Mouse (Mus musculus): ENCODE measurements around the gene Adipoq. TPM values are rescaled to one million over a fixed set of nuclear protein-coding genes. Genes with fewer than 3 reads are reported as not detected.

Adipoq gene
- polyA plus RNA-seq, 1 experiment from 2014 or later: not detected

GRCm38 (mm10) chr16:23144326-23144725 is 2.0 kb upstream of the Adipoq start:
- ATAC-seq (replicated peaks; ENCODE audit: low FRiP score) (no peak), DNase-seq (ENCODE audit: low spot score) (no peak)
- no peaks in the 10 kb centered on the region for H3K4me1 ChIP-seq (replicated peaks; ENCODE audit: control insufficient read depth, insufficient read depth, low read length)
- H3K9me3 ChIP-seq (ENCODE audit: control insufficient read depth, low read length): no peaks in the 10 kb centered on the region
- WGBS: 92% methylated on average over 7 of the region's 7 CpGs
- H3K4me3 ChIP-seq (ENCODE audit: low read depth, low read length): no peak overlapping the region
- H3K9ac ChIP-seq (ENCODE audit: low read length): no peak overlapping the region
- no peaks in the 10 kb centered on the region for H3K27me3 ChIP-seq (ENCODE audit: control insufficient read depth, insufficient read depth, low read length)
- no peak overlapping the region for H3K4me2 ChIP-seq (ENCODE audit: low read depth, low read length, severe bottlenecking)
- H3K36me3 ChIP-seq (ENCODE audit: control insufficient read depth, insufficient read depth, low read length): no peaks in the 10 kb centered on the region
- H3K27ac ChIP-seq (ENCODE audit: low read depth, low read length): no peak overlapping the region

- no peak for ATAC-seq (replicated peaks; ENCODE audit: low FRiP score)
These were observed 1.1 kb upstream of the Adipoq start for GRCm38 (mm10) chr16:23145211-23145610.

DNA sequence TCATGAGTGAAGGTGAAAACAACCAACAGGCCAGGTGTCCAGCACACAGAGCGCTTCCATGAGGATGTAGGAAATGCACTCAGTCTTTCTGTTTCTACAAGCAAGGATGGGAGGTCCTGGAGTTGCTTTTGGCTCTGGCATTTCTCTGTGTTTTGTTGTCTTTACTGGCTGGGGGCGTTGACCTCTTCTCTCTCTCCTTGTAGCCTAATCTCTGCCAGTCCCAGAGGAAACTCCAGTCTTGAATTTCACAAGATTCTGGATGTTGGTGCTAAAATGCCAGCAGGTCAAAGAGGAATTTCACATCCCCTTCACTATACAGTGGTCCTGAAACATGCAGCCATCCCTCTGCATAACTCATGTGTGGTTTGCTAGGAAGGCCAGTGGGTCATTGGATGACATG is 2.6 kb downstream of the Adipoq start:
- ATAC-seq (replicated peaks; ENCODE audit: low FRiP score) (no peak), DNase-seq (ENCODE audit: low spot score) (no peak)
- Histone ChIP-seq H3K27ac (ENCODE audit: low read depth, low read length) (no peak overlapping the region), H3K9me3 (ENCODE audit: control insufficient read depth, low read length) (no peaks in the 10 kb centered on the region), H3K9ac (ENCODE audit: low read length) (no peak overlapping the region), H3K27me3 (ENCODE audit: control insufficient read depth, insufficient read depth, low read length) (no peaks in the 10 kb centered on the region), H3K36me3 (ENCODE audit: control insufficient read depth, insufficient read depth, low read length) (no peaks in the 10 kb centered on the region), H3K4me1 (replicated peaks; ENCODE audit: control insufficient read depth, insufficient read depth, low read length) (no peaks in the 10 kb centered on the region), H3K4me3 (ENCODE audit: low read depth, low read length) (no peak overlapping the region), H3K4me2 (ENCODE audit: low read depth, low read length, severe bottlenecking) (no peak overlapping the region)
- WGBS: 86% methylated on average over 2 of the region's 2 CpGs

More at GRCm38 (mm10) chr16:23145211-23145610, 1.1 kb upstream of the Adipoq start:
- DNase-seq (ENCODE audit: low spot score): no peak
- no peak overlapping the region for H3K9ac ChIP-seq (ENCODE audit: low read length)
- H3K4me1 ChIP-seq (replicated peaks; ENCODE audit: control insufficient read depth, insufficient read depth, low read length): no peaks in the 10 kb centered on the region
- WGBS: 81% methylated on average over 5 of the region's 5 CpGs
- H3K4me2 ChIP-seq (ENCODE audit: low read depth, low read length, severe bottlenecking): no peak overlapping the region
- no peak overlapping the region for H3K27ac ChIP-seq (ENCODE audit: low read depth, low read length)
- H3K27me3 ChIP-seq (ENCODE audit: control insufficient read depth, insufficient read depth, low read length): no peaks in the 10 kb centered on the region
- no peaks in the 10 kb centered on the region for H3K36me3 ChIP-seq (ENCODE audit: control insufficient read depth, insufficient read depth, low read length)
- H3K4me3 ChIP-seq (ENCODE audit: low read depth, low read length): no peak overlapping the region
- H3K9me3 ChIP-seq (ENCODE audit: control insufficient read depth, low read length): no peaks in the 10 kb centered on the region

GRCm38 (mm10) chr16:23149396-23149795 is 3.1 kb downstream of the Adipoq start:
- H3K27ac ChIP-seq (ENCODE audit: low read depth, low read length): no peak overlapping the region
- no peaks in the 10 kb centered on the region for H3K9me3 ChIP-seq (ENCODE audit: control insufficient read depth, low read length)
- H3K4me3 ChIP-seq (ENCODE audit: low read depth, low read length): no peak overlapping the region
- ATAC-seq (replicated peaks; ENCODE audit: low FRiP score): no peak
- no peak overlapping the region for H3K9ac ChIP-seq (ENCODE audit: low read length)
- H3K36me3 ChIP-seq (ENCODE audit: control insufficient read depth, insufficient read depth, low read length): no peaks in the 10 kb centered on the region
- no peaks in the 10 kb centered on the region for H3K27me3 ChIP-seq (ENCODE audit: control insufficient read depth, insufficient read depth, low read length)
- WGBS: 89% methylated on average over 8 of the region's 8 CpGs
- DNase-seq (ENCODE audit: low spot score): no peak
- H3K4me2 ChIP-seq (ENCODE audit: low read depth, low read length, severe bottlenecking): no peak overlapping the region
- H3K4me1 ChIP-seq (replicated peaks; ENCODE audit: control insufficient read depth, insufficient read depth, low read length): no peaks in the 10 kb centered on the region

- no peak overlapping the region for H3K9ac ChIP-seq (ENCODE audit: low read length)
- WGBS: 26% methylated on average over 2 of the region's 2 CpGs
- ATAC-seq (replicated peaks; ENCODE audit: low FRiP score): no peak
These were observed 5.1 kb downstream of the Adipoq start for GRCm38 (mm10) chr16:23151423-23151822.

DNA sequence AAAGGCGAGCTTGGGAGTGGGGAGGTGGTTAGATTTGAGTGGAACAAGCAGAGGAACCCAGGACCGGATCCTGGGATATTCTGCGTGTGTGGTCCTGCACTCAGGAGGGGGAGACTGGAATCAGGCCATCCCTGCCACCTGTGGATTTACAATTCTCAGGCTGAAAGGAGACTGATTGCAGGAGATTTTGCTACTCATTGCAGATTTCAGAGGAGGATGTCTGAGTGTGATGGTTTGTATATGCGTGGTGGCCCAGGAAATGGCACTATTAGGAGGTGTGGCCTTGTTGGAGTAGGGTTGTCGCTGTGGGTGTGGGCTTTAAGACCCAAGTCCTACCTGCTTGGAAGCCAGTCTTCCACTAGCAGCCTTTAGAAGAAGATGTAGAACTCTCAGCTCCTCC is 7.9 kb downstream of the Adipoq start:
- Histone ChIP-seq H3K9me3 (ENCODE audit: control insufficient read depth, low read length) (no peaks in the 10 kb centered on the region), H3K36me3 (ENCODE audit: control insufficient read depth, insufficient read depth, low read length) (no peaks in the 10 kb centered on the region), H3K4me3 (ENCODE audit: low read depth, low read length) (no peak overlapping the region), H3K27me3 (ENCODE audit: control insufficient read depth, insufficient read depth, low read length) (no peaks in the 10 kb centered on the region), H3K9ac (ENCODE audit: low read length) (no peak overlapping the region), H3K27ac (ENCODE audit: low read depth, low read length) (no peak overlapping the region), H3K4me2 (ENCODE audit: low read depth, low read length, severe bottlenecking) (no peak overlapping the region), H3K4me1 (replicated peaks; ENCODE audit: control insufficient read depth, insufficient read depth, low read length) (no peaks in the 10 kb centered on the region)
- no peak for ATAC-seq (replicated peaks; ENCODE audit: low FRiP score)
- WGBS: 87% methylated on average over 5 of the region's 5 CpGs
- no peak for DNase-seq (ENCODE audit: low spot score)

More at GRCm38 (mm10) chr16:23151423-23151822, 5.1 kb downstream of the Adipoq start:
- Histone ChIP-seq H3K9me3 (ENCODE audit: control insufficient read depth, low read length) (no peaks in the 10 kb centered on the region), H3K4me1 (replicated peaks; ENCODE audit: control insufficient read depth, insufficient read depth, low read length) (no peaks in the 10 kb centered on the region), H3K27me3 (ENCODE audit: control insufficient read depth, insufficient read depth, low read length) (no peaks in the 10 kb centered on the region), H3K27ac (ENCODE audit: low read depth, low read length) (no peak overlapping the region), H3K4me2 (ENCODE audit: low read depth, low read length, severe bottlenecking) (no peak overlapping the region), H3K4me3 (ENCODE audit: low read depth, low read length) (no peak overlapping the region), H3K36me3 (ENCODE audit: control insufficient read depth, insufficient read depth, low read length) (no peaks in the 10 kb centered on the region)
- no peak for DNase-seq (ENCODE audit: low spot score)

GRCm38 (mm10) chr16:23157013-23157412 is 10.7 kb downstream of the Adipoq start:
- DNase-seq (ENCODE audit: low spot score) (no peak), ATAC-seq (replicated peaks; ENCODE audit: low FRiP score) (no peak)
- 94% methylated on average over 13 of the region's 13 CpGs for WGBS
- Histone ChIP-seq H3K27me3 (ENCODE audit: control insufficient read depth, insufficient read depth, low read length) (no peaks in the 10 kb centered on the region), H3K9ac (ENCODE audit: low read length) (no peak overlapping the region), H3K36me3 (ENCODE audit: control insufficient read depth, insufficient read depth, low read length) (no peaks in the 10 kb centered on the region), H3K9me3 (ENCODE audit: control insufficient read depth, low read length) (no peaks in the 10 kb centered on the region), H3K27ac (ENCODE audit: low read depth, low read length) (no peak overlapping the region), H3K4me1 (replicated peaks; ENCODE audit: control insufficient read depth, insufficient read depth, low read length) (no peaks in the 10 kb centered on the region), H3K4me2 (ENCODE audit: low read depth, low read length, severe bottlenecking) (no peak overlapping the region), H3K4me3 (ENCODE audit: low read depth, low read length) (no peak overlapping the region)

GRCm38 (mm10) chr16:23158292-23158691 is 12.0 kb downstream of the Adipoq start:
- no peak for DNase-seq (ENCODE audit: low spot score)
- no peaks in the 10 kb centered on the region for H3K9me3 ChIP-seq (ENCODE audit: control insufficient read depth, low read length)
- ATAC-seq (replicated peaks; ENCODE audit: low FRiP score): no peak
- H3K4me3 ChIP-seq (ENCODE audit: low read depth, low read length): no peak overlapping the region
- WGBS: 86% methylated on average over 7 of the region's 7 CpGs
- H3K27me3 ChIP-seq (ENCODE audit: control insufficient read depth, insufficient read depth, low read length): no peaks in the 10 kb centered on the region
- H3K4me2 ChIP-seq (ENCODE audit: low read depth, low read length, severe bottlenecking): no peak overlapping the region
- no peaks in the 10 kb centered on the region for H3K36me3 ChIP-seq (ENCODE audit: control insufficient read depth, insufficient read depth, low read length)
- H3K4me1 ChIP-seq (replicated peaks; ENCODE audit: control insufficient read depth, insufficient read depth, low read length): no peaks in the 10 kb centered on the region
- no peak overlapping the region for H3K27ac ChIP-seq (ENCODE audit: low read depth, low read length)
- H3K9ac ChIP-seq (ENCODE audit: low read length): no peak overlapping the region

DNA sequence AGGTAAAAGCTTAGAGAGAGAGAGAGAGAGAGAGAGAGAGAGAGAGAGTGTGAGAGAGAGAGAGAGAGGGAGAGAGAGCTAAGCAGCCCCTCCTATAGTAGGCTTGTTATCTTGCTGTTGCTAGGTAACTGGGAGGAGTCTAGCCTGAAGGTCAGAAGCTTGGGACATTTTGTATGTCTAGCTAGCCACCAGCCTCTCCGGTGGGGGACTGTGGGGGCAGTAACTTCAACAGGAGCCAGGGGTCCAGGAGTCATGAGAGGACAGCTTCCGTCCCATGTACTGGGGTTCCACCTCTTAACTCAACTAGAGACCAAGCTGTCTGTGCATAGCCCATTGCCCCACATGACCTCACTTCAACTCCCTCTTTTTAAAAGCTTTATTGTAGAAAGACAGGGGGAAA is 12.6 kb downstream of the Adipoq start:
- Histone ChIP-seq H3K36me3 (ENCODE audit: control insufficient read depth, insufficient read depth, low read length) (no peaks in the 10 kb centered on the region), H3K9me3 (ENCODE audit: control insufficient read depth, low read length) (no peaks in the 10 kb centered on the region), H3K4me2 (ENCODE audit: low read depth, low read length, severe bottlenecking) (no peak overlapping the region), H3K4me1 (replicated peaks; ENCODE audit: control insufficient read depth, insufficient read depth, low read length) (no peaks in the 10 kb centered on the region), H3K9ac (ENCODE audit: low read length) (no peak overlapping the region), H3K27ac (ENCODE audit: low read depth, low read length) (no peak overlapping the region), H3K27me3 (ENCODE audit: control insufficient read depth, insufficient read depth, low read length) (no peaks in the 10 kb centered on the region), H3K4me3 (ENCODE audit: low read depth, low read length) (no peak overlapping the region)
- WGBS: 63% methylated on average over 2 of the region's 2 CpGs
- ATAC-seq (replicated peaks; ENCODE audit: low FRiP score): no peak
- DNase-seq (ENCODE audit: low spot score): no peak

Measured in forebrain, embryonic 11.5 days (tissue).